Mouse (Mus musculus) testis, adult 2 months (tissue): ENCODE results near the gene Tefm. TPM values are rescaled to one million over a fixed set of nuclear protein-coding genes. Genes with fewer than 3 reads are reported as not detected.
"Not testable (repeated sequence)": the region's sequence is repeated elsewhere in the genome, so short reads cannot be mapped to it uniquely, and the experiment has no call there.

Experiments
- H3K27ac ChIP-seq: fragments of 200-500 bp; 2 replicates; pipeline ENCODE4 v1.5.1; 2012; ENCODE audit warnings: low read depth, low read length; ENCODE audit not compliant: control insufficient read depth, insufficient read depth
- H3K27me3 ChIP-seq: fragments of 200-500 bp; 2 replicates; pipeline ENCODE4 v1.6.1; 2012; ENCODE audit warnings: mild to moderate bottlenecking, low read length, moderate library complexity; ENCODE audit not compliant: control insufficient read depth, insufficient read depth
- H3K36me3 ChIP-seq: fragments of 200-500 bp; 2 replicates; pipeline ENCODE4 v1.6.1; 2012; ENCODE audit warnings: mild to moderate bottlenecking, low read length; ENCODE audit not compliant: control insufficient read depth, insufficient read depth
- H3K4me1 ChIP-seq: fragments of 200-500 bp; 2 replicates; pipeline ENCODE4 v1.6.1; 2012; ENCODE audit warnings: low read length; ENCODE audit not compliant: control insufficient read depth, insufficient read depth
- H3K4me3 ChIP-seq: fragments of 200-500 bp; 2 replicates; pipeline ENCODE4 v1.5.1; 2012; ENCODE audit warnings: low read depth, mild to moderate bottlenecking, low read length, moderate library complexity, mixed read lengths; ENCODE audit not compliant: control insufficient read depth
- CTCF ChIP-seq: fragments of 200-500 bp; IDR thresholded peaks from 2 replicates; pipeline ENCODE4 v1.5.1; 2012; ENCODE audit warnings: low read depth, mild to moderate bottlenecking, inconsistent platforms, low read length, moderate library complexity; ENCODE audit not compliant: control insufficient read depth, insufficient read depth, insufficient replicate concordance
- POLR2A ChIP-seq: fragments of 200-500 bp; IDR thresholded peaks from 2 replicates; pipeline ENCODE4 v1.6.1; 2012; ENCODE audit warnings: low read depth, mild to moderate bottlenecking, inconsistent platforms, low read length, moderate library complexity; ENCODE audit not compliant: control insufficient read depth
- polyA plus RNA-seq: library from polyadenylated mRNA; depleted of rRNA; stranded (reverse); fragments of >200 nt; gene quantifications from 2 replicates; pipeline ENCODE4 v1.2.3, GENCODE M21; 2012

The Tefm gene
- polyA plus RNA-seq, 1 experiment = 4.2 TPM

DNA sequence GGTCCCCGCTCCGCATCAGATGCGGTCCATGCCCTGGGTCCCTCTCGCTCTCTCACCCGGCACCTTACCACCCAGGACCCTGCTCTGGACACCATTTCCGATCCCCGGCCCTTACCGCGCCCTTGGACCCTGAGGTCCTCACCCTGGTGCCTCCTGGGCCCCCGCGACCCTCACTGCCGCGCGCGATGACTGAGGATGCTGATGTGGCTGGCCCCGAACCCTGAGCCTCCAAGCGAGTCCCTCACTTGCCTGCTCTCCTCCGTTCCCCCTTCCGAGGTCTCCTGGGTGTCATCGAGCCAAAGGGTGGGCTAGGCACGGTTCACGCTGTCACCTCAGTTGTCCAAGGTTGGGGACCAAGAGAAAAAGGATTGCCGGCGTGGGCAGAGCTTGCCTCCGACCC is 12.5 kb upstream of the Tefm start:
- Histone ChIP-seq H3K36me3 (no peaks in the 10 kb centered on the region), H3K4me1 (peaks cover 9% of the 10 kb centered on the region), H3K4me3 (peak overlapping the region; percentile 66), H3K27me3 (no peaks in the 10 kb centered on the region), H3K27ac (no peak overlapping the region)
- TF ChIP-seq POLR2A = no peak
- no peak for TF ChIP-seq CTCF

DNA sequence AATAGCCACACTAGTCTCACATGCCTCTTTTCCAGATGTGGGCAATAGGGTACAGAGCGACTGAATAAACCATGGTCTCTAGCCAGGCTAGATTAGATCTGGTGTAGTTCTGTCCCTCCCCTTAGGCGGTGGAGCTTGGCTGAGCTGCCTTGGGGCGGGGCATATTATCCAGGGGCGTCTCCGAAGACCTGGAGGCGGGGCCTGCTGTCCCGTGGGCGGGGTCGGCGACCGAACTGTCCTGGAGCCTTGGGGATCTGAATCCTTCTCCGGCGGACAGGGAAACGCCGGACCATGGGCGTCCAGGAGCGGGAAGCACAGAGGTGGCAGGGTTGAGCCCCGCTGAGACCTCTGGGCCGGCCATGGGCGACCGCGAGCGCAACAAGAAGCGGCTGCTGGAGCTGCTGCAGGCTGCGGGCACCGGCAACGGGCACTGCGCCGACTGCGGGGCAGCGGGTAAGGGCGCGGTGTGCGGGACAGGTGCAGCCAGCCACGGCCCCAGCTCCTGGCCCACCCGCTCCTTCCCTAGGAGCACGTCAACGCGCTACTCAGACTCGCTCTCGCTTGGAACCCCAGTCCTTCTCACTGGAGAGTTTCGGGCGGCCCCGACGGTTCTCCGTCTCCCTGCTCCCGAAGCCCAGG is 12.0 kb upstream of the Tefm start, which contains the start of gene Adap2:
Adap2 (plus strand) TSS at position 249 of the 639 bp plus-strand sequence.
- no peaks in the 10 kb centered on the region for H3K27me3 ChIP-seq
- peaks cover 9% of the 10 kb centered on the region for H3K4me1 ChIP-seq
- peak within 1 kb of the TSS; percentile 66 for H3K4me3 ChIP-seq
- no peaks in the 10 kb centered on the region for H3K36me3 ChIP-seq
- no peak within 1 kb of the TSS for H3K27ac ChIP-seq
- TF ChIP-seq POLR2A (peak; percentile 32; the same call in 1 of the 2 replicates), CTCF (no peak)

DNA sequence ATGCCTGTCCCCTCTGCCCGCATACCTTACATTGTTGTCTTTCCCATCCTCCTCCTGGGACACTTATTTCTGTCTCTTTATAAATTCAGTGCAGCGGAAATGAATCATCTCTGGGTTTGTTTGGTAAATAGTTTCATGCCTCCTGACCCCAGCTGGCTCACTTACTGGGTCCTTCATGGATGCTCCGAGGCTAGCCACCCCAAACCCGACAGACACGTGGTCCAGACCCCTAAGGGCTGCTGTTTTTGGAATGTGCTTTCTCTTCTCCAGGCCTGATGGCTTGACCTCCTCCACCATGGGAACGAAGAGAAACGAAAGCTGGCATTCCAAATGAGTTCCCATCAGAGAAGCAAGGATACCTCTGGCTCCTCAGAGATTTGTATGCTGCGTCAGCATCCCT is 10.4 kb upstream of the Tefm start:
- TF ChIP-seq CTCF = no peak
- no peak for TF ChIP-seq POLR2A
- no peak overlapping the region for H3K4me3 ChIP-seq
- H3K27ac ChIP-seq = peak overlapping the region; percentile 22; the same call in 1 of the 2 replicates
- H3K27me3 ChIP-seq = no peaks in the 10 kb centered on the region
- H3K4me1 ChIP-seq = peaks cover 9% of the 10 kb centered on the region
- H3K36me3 ChIP-seq = no peaks in the 10 kb centered on the region

- TF ChIP-seq CTCF = no peak
- TF ChIP-seq POLR2A = no peak
- Histone ChIP-seq H3K4me3 (no peak overlapping the region), H3K4me1 (peaks cover 9% of the 10 kb centered on the region), H3K27me3 (no peaks in the 10 kb centered on the region), H3K27ac (no peak overlapping the region), H3K36me3 (no peaks in the 10 kb centered on the region)
These were observed 9.6 kb upstream of the Tefm start for GRCm38 (mm10) chr11:80151541-80151940.

DNA sequence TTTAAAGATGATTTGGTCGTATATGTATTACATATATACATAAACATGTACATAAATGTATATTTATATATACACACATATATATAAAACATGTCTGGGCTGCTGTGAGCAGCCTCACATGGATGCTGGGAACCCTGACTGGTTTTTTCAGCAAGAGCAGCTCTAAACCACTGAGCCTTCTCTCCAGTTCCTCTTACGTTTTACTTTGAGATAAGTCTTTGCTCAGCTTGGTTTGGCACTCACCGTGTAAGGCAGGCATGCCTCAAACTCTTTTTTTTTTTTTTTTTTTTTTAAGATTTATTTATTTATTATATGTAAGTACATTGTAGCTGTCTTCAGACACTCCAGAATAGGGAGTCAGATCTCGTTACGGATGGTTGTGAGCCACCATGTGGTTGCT is 8.6 kb upstream of the Tefm start:
- TF ChIP-seq CTCF = no peak
- no peak for TF ChIP-seq POLR2A
- Histone ChIP-seq H3K4me1 (peaks cover 9% of the 10 kb centered on the region), H3K27ac (no peak overlapping the region), H3K36me3 (no peaks in the 10 kb centered on the region), H3K27me3 (no peaks in the 10 kb centered on the region), H3K4me3 (no peak overlapping the region)

DNA sequence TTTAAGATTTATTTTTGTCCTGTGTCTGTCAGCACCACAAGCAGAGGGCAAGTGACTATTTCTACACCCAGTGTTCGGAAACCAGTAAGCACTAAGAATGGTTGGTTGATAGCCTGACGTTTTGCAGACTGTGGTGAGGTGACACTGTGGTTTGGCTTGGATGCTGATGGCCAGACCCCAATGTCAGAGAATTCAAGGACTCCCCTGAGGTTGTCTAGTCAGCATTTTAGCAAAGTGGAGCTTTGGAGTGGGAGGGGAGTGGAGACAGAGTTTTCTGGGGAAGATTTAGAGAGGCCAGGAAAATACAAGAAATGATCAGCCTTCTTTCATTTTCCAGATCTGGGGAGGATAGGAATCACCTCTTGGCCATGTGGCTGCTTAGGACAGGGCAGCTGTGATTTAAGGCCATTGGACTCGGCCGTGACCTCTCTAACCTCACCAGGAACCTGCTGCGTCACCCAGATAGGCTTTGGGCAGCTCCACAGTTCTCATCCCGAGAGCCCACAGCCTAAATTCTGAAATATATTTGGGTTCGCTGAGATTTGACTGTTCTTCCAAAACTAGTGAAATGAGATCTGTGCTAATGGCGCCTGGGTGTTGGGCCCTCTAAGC is 7.5 kb upstream of the Tefm start:
- Histone ChIP-seq H3K36me3 (no peaks in the 10 kb centered on the region), H3K4me3 (no peak overlapping the region), H3K27ac (no peak overlapping the region; the same call in 1 of the 2 replicates), H3K27me3 (no peaks in the 10 kb centered on the region), H3K4me1 (peaks cover 3% of the 10 kb centered on the region; the same call in 1 of the 2 replicates)
- TF ChIP-seq POLR2A (no peak), CTCF (no peak)

- H3K36me3 ChIP-seq, H3K4me1 ChIP-seq, H3K27me3 ChIP-seq, H3K4me3 ChIP-seq, H3K27ac ChIP-seq: not testable (repeated sequence)
These were observed 7.0 kb upstream of the Tefm start for GRCm38 (mm10) chr11:80148974-80149373.

GRCm38 (mm10) chr11:80148313-80148712 is 6.3 kb upstream of the Tefm start:
- no peaks in the 10 kb centered on the region for H3K4me1 ChIP-seq
- H3K27ac ChIP-seq = no peak overlapping the region
- H3K4me3 ChIP-seq = no peak overlapping the region
- TF ChIP-seq CTCF (no peak), POLR2A (no peak)
- H3K36me3 ChIP-seq = no peaks in the 10 kb centered on the region
- no peaks in the 10 kb centered on the region for H3K27me3 ChIP-seq
